Mouse (Mus musculus): ENCODE results near the gene Epb41l4b.

Gene Epb41l4b

GRCm38 (mm10) chr4:57016366-57017171, 126.7 kb downstream of the Epb41l4b start:
- no peak for DNase-seq (ENCODE audit: low read depth in 1 of 2, low spot score in 2 of 2)

GRCm38 (mm10) chr4:57015032-57015431, 128.2 kb downstream of the Epb41l4b start:
- no peak for DNase-seq (ENCODE audit: low read depth in 1 of 2, low spot score in 2 of 2)

GRCm38 (mm10) chr4:57011454-57012046, 131.7 kb downstream of the Epb41l4b start:
- DNase-seq (ENCODE audit: low read depth in 1 of 2, low spot score in 2 of 2): no peak

- no peak for DNase-seq (ENCODE audit: low read depth in 1 of 2, low spot score in 2 of 2)
Observed at GRCm38 (mm10) chr4:57010919-57011318, 132.3 kb downstream of the Epb41l4b start.

GRCm38 (mm10) chr4:57010425-57010824, 132.8 kb downstream of the Epb41l4b start:
- no peak for DNase-seq (ENCODE audit: low read depth in 1 of 2, low spot score in 2 of 2)

GRCm38 (mm10) chr4:57007717-57008116, 135.5 kb downstream of the Epb41l4b start:
- no peak for DNase-seq (ENCODE audit: low read depth in 1 of 2, low spot score in 2 of 2)

- DNase-seq (ENCODE audit: low read depth in 1 of 2, low spot score in 2 of 2): no peak
Observed at GRCm38 (mm10) chr4:57005011-57005410, 138.2 kb downstream of the Epb41l4b start.

GRCm38 (mm10) chr4:57003886-57004285, 139.4 kb downstream of the Epb41l4b start:
- no peak for DNase-seq (ENCODE audit: low read depth in 1 of 2, low spot score in 2 of 2)

- no peak for DNase-seq (ENCODE audit: low read depth in 1 of 2, low spot score in 2 of 2)
Observed at GRCm38 (mm10) chr4:57002751-57003150, 140.5 kb downstream of the Epb41l4b start.

GRCm38 (mm10) chr4:57001437-57001836, 141.8 kb downstream of the Epb41l4b start:
- DNase-seq (ENCODE audit: low read depth in 1 of 2, low spot score in 2 of 2): no peak

- DNase-seq (ENCODE audit: low read depth in 1 of 2, low spot score in 2 of 2): no peak
Observed at GRCm38 (mm10) chr4:56993331-56993730, 149.9 kb downstream of the Epb41l4b start.

GRCm38 (mm10) chr4:56991951-56992350, 151.3 kb downstream of the Epb41l4b start:
- DNase-seq (ENCODE audit: low read depth in 1 of 2, low spot score in 2 of 2): no peak

- DNase-seq (ENCODE audit: low read depth in 1 of 2, low spot score in 2 of 2): no peak
Observed at GRCm38 (mm10) chr4:56990215-56990584, 153.0 kb downstream of the Epb41l4b start, which contains the start of gene Frrs1l. Frrs1l (minus strand) TSS chr4:56990391.

- DNase-seq (ENCODE audit: low read depth in 1 of 2, low spot score in 2 of 2): no peak
Observed at GRCm38 (mm10) chr4:56989431-56990214, 153.6 kb downstream of the Epb41l4b start.

GRCm38 (mm10) chr4:56965586-56966179, 177.6 kb downstream of the Epb41l4b start:
- no peak for DNase-seq (ENCODE audit: low read depth in 1 of 2, low spot score in 2 of 2)

GRCm38 (mm10) chr4:56963687-56964086, 179.6 kb downstream of the Epb41l4b start:
- no peak for DNase-seq (ENCODE audit: low read depth in 1 of 2, low spot score in 2 of 2)

- DNase-seq (ENCODE audit: low read depth in 1 of 2, low spot score in 2 of 2): no peak
Observed at GRCm38 (mm10) chr4:56961320-56961925, 181.8 kb downstream of the Epb41l4b start.

- no peak for DNase-seq (ENCODE audit: low read depth in 1 of 2, low spot score in 2 of 2)
Observed at GRCm38 (mm10) chr4:56957518-56957917, 185.7 kb downstream of the Epb41l4b start.

GRCm38 (mm10) chr4:56953235-56953634, 190.0 kb downstream of the Epb41l4b start:
- DNase-seq (ENCODE audit: low read depth in 1 of 2, low spot score in 2 of 2): no peak

- DNase-seq (ENCODE audit: low read depth in 1 of 2, low spot score in 2 of 2): no peak
Observed at GRCm38 (mm10) chr4:56951701-56952100, 191.5 kb downstream of the Epb41l4b start.

GRCm38 (mm10) chr4:56949494-56949893, 193.7 kb downstream of the Epb41l4b start:
- no peak for DNase-seq (ENCODE audit: low read depth in 1 of 2, low spot score in 2 of 2)
